Mouse (Mus musculus) layer of hippocampus, adult 11-12 months (tissue): Measurements from ENCODE around the gene Copg2.
"Not testable (repeated sequence)": the region's sequence is repeated elsewhere in the genome, so short reads cannot be mapped to it uniquely, and the experiment has no call there.

Experiments used
- DNase-seq: peaks from one replicate; pipeline ENCODE4 v3.0.0; 2022; ENCODE audit warnings: low spot score

Gene Copg2

DNA sequence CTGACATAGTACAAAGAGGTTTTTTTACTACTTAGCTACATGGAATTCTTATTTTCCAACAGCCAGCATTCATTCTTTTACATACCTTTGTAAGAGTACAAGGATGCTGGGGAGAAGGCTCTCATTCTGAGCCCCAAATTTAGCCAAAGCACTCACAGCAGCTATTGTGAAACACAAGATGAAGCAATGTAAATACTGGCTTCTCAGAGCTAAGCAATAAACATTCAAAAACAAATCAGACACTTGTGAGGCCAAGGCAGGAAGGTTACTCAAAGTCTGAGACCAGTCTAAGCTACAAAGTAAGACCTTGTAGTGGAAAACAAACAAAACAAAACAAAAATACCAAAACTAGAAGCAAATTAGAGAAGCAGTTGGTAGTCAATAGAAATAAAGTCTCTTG lies 83.0 kb downstream of the Copg2 start:
- no peak for DNase-seq

DNA sequence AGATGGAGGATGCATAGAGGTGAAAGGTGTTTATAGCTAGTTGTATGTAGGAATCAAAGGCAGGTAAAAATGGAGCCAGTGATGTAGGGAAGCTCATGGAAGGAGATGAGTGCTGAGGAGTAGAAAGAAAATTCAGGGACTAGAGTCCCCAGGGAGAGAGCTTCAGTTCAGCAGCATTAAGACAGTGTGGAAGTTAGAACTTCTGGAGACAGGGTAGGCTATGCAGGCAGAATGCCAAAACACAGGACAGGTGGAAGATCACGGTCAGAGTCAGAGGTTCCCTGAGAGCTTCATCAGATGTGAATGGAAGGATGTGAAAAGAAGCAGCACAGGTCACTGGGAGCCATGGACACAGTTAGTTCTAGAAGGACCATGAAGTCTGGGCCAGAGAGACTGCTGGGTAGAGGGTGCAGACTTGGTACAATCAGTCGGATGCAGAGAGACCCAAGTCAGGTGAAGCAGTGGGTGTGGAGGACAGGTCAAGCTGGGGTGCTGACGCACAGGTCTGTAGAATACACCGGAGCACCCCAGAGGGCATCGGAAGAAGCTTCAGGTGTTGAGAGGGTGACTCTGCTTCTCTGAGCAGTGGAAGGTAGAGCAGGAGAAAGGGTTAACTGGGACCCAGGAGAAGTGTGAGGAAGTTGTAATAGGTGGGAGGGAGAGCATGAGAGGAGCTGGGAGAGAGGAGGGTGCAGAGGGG lies 91.4 kb downstream of the Copg2 start:
- no peak for DNase-seq

DNA sequence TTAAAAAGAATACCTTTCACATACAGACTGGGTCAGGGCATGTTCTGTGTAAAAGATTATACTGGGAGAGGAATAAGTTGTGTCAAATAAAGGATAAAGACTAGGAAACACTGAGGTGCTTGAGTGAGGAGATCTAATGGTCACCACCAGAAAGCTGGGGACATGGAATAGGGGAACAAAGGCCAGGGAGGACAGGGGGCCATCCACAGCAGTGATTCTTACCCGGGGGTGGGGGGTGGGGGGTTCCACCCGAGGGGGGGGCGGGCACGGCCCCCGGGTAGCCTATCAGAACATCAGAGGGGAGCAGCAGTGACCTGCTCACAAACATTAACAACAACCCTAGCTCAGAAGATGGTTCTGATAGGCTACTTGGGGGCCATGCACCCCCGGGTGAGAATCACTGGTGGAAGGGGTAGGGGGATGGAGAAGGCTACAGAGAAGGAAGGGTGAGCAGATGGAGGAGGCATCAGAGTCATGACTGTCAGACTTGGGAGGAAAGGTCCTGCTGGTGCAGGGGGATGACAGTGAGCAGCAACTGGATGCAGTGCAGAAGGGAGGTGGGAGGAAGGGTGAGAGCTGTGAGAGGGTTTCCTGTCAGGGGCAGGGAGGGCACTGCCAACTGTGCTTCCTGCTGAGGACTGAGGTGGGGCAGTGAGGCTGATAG lies 92.1 kb downstream of the Copg2 start:
- DNase-seq: peak; percentile 21

DNA sequence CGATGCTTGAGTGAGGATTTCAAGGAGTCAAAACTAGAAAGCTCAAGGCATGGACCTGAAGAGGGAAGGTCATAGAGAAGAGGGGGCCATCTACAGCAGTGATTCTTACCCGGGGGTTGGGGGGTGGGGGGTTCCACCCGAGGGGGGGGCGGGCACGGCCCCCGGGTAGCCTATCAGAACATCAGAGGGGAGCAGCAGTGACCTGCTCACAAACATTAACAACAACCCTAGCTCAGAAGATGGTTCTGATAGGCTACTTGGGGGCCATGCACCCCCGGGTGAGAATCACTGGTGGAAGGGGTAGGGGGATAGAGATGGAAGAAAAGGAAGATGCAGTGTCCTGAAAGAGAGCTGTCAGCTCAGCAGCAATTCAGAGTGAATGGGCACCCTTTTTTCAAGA lies 93.7 kb downstream of the Copg2 start:
- DNase-seq: not testable (repeated sequence)

DNA sequence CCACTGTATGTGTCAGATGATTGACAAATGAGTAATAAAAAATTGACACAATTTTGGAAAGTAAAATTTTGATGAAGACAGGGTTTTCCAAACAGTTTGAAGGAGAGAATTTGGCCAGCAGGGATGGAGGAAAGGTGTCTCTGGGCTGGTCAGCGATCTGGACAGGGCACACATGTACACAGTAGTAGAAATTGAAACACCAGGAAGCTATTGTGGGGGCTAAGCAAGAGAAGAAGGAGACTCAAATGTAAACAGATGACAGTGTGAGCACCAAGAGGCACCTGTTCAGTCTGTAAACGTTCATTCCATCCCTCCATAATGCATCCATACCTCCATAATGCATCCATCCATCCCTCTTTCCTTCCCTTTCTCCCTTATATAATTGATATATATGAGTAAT lies 145.4 kb downstream of the Copg2 start:
- DNase-seq: no peak

DNA sequence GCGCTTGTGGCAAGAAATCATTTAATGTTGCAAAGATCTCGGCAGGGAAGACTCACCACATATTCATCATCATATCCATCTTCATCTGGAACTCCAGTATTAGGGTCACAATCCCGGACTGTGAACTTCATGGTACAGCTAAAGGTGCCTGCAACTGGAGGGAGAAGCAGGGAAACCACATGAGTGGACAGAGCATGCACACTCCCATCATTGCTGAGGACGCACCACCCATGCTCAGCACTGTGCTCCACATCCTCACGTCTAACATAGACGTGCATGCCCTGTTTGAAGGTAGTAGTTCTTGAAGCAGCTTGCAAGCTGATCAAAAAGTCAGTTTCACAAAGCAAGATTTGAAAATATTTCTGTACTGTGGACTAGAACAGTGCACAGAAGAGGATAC lies 146.1 kb downstream of the Copg2 start:
- no peak for DNase-seq

DNA sequence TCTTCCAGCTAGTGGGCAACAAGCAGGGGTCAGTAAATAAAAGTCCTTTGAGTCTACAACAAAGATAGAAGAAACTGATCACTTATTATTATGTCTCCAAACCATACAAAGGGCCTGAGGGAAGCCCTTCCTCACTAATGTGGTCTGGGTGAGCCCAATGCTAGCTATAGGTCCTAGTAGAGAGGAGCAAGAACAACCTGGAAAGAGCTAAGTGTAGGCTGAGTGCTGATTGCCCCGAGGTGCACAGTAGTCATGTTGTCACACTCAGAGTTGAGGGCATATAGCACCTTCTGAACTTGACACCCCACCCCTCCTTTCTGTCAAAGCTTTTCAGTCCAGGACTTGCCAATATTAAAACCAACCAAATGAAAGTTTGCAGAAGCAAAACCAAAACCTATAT lies 146.7 kb downstream of the Copg2 start:
- no peak for DNase-seq

DNA sequence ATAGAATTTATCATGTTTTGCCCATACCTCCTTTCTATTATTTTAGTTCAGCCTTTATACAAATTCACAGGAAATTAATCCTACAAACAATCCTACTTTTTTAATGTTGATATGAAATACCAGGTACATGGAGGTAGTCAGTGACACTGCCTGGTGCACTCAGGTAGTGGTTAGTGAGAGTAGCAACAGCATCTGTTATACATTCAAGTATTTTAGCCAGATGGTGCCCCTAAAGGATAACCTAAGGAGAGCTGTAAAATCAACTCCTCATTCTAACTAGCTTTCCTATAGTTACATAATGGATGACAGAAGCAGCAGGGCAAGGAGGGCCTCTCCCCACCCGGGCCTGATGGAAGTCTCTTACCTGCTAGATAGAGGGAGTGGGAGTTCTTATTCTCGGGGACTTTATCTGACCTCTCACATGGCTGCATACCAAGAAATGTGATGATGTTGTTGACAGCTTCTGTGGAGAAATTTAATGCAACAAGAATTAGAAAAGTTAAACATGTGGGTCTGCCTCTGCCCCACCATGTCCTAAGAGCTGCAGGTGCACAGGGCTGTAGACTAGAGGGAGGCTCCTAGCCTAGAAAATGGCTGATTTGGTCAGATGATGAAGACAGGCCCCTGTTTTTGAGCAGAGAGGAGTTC lies 147.4 kb downstream of the Copg2 start:
- DNase-seq: no peak

DNA sequence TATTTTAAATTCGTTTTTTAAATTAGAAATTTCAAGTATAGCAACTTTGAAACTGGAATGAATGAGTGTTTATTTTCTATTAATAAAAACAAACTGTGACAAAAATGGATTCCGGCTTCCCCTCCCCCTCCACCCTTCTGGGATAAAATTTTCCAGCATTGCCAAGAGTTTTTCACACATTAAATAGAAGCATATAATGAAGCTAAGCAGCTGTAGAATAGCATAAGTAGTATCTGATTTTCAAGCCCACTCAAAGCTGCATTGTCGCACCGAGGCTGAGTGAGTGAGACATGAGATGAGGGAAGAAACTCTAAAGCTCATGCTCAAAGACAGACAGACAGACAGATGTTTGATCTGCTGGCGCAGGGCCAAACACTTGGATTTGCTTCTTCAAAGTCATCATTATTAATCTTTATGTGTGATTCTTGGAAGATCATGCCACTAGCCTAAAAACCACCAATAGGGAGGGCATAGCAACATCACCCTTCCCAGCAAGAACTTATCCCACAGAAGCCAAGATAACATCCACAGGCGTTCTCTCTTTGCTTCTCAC lies 148.2 kb downstream of the Copg2 start:
- no peak for DNase-seq

DNA sequence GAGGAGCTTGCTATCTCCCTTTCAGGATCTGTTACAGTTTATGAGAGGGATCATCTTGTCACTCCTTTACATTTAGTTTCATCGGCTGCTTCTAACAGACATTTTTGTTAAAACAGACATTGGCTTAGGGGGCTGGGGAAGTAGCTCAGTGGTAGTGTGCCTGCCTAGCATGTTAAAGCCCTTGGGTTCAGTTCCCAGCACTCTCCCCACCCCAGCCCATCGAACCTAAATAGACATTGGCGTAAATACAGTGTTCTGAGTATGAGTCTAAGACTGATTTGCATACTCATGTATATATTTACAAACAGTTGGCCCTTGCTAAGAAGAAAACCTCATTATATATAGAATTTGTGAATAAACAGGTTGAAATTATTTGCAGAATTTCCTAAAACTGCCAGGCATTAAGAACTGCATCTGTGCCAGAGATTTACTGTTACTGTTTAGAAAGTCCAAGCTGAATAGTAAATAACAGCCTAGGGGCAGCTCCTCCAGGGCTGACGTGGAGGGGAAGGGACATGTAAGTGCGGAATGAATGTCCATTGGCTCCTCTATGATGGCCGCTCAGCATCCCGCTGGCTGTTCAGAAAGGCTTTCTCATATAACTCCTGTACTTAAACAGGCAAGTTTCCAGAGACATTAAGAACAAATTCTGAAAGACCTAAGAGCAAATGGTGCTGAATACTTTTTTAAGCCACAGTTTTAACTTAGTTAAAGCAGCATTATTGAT lies 148.8 kb downstream of the Copg2 start:
- DNase-seq: no peak

DNA sequence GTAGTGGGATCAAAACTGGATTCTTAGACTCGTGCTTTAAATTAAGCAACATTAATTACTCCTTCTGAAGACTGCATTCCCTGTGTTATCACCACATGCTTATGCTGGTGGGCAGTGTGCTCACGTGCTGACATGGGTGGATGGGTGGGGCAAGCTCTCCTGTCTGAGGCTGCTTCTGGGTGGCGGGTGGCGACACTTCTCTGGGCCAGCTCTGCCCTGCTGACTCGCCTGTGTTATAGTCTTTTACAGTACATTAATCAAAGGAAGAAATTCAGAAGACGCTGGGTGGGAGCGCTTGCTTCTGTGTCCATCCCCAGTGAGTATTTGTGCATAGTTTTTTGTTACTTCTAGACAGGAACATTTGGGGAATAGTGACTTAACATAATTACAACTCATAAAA lies 151.0 kb downstream of the Copg2 start:
- no peak for DNase-seq

DNA sequence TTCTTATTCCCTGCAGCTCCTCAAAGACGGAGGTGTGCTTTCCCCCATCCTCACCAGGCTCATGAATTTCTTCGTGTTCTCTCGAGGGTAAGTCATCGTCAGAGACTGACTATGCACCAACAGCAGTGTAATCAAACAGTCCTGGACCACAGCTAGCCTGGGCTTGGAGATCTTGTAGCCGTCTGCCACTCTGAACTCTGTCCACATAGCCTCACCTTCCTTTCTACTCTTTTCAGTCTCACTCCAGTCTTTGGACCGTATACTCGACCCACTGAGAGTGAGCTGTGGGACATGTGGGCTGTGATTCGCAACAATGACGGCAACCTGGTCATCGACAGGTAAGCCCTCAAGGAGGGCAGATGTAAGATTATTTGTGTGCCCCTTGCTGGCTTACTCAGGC lies 151.7 kb downstream of the Copg2 start:
- DNase-seq: no peak

DNA sequence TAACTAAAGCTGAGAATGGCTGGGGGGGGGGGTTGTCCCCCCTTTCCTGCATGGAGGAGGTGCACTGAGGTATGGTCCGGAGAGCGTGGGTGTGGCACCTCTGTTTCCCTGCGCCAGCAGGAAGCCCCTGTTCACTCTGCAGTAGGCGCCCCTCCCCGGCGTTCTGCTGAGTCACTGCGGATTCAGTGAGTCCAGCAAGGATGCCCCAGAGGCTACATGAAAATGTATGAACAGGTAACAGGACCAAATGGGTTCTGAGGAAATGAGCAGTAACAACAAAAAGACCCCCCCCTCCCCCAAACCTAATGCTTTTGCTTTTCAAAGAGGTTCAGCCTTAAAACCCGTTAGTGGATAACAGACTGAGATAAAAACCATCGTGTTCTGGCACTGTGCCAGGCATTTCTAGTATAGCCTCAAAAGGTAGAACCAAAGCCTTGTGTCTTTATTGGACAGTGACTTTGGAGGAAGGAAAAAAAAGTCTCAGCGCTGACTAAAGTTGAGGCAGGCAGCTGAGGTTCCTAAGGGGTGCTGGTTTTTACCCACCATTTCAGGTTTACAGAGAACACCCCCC lies 157.3 kb downstream of the Copg2 start:
- no peak for DNase-seq

DNA sequence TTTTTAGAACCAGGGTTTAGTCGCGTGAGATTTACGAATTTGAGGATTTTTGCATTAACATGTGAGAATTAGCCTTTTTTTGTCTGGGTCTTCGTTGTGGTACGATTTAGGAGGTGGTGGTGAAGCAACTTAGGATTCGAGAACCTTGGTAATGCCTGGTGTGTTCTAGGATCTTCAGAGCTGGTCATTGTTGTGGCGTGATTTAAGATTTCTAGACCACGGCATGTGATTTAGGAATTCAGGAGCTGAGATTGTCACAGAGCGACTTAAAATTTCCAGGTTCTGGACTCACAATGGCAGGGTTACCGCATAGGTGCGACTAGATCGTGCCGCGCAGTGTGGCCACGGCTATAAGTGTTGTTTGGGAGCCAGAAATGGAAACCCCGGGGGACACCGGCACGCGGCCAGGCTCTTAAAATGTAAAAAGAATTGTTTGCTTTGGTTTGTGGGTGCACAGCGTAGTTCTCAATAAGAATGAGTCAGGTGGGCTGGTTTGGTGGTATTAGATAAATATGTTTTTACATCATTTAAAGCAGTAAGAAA lies 158.1 kb downstream of the Copg2 start:
- DNase-seq: no peak

DNA sequence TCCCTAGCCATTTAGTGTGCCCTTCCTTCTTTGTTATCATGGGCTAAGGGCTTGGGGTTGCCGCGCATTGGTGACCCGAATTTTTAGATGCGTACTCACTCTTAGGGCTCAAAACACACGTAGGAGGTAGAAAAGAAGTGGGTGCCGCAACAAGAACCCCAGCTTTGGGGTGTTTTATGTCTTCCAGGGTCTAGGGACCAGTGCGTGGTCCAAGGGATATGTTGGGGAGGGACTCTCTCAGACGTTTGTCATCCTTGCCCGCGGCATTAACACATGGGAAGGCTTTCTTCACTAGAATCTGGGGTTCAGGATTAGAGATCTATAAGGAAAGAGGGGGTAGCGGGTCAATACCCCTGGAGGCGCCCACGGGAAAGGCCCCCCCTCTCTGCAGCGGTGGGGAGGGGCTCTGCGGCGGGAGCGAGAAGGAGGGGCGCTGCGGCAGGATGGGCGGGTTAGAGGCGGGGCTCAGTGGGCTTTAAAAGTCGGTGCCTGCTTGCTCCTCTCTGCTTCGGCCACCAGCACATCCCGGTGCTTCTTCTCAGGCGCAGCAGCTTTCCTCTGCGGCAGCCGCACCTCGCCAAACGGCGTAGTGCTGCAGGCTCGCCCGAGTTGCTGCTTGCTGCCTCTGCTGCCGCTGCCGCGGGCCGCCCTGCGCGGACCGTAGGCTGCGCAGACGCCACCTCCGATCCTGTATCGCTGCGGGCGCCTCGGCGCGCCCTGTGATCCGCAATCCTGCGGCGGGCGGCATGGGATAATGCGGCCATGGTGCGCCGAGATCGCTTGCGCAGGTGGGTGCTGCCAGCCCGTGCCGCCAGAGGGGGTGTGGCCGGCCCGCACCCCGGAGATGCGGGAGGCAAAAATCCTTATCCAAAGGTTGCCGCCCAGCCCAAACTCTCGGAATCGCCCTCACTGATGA lies 158.8 kb downstream of the Copg2 start:
- peak; percentile 66 for DNase-seq

DNA sequence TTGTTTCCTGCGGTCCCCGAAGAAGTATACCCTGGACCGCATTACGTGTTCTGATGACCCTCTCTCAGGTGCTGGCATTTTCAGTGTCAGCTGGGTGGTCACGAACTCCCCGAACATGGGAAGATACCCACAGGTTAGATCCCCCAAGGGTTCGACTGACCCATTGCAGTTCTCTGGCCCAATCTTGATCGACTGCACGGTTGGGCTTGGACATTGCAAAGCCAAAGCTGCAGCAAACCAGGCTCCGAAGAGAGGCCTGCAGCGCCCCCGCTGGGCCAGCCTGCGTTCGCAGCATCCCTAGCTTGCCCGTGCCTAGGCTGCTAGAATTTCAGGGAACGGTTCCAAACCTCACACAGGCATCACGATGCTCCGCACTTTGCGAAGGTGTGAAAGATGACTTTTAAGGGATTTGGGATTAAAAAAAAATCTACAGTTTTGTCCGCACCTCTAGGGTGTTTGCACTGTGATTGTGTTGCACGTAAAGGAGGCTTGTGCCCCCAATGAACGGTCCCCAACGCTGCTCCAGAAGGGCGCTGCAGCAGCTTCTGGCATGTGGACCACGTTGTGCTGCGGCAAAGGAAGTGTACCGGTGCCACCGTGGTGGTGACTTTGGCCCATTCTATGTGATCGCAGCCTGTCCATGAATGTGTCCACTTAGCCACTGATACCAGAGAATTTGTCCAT lies 159.6 kb downstream of the Copg2 start:
- DNase-seq: peak; percentile 75

DNA sequence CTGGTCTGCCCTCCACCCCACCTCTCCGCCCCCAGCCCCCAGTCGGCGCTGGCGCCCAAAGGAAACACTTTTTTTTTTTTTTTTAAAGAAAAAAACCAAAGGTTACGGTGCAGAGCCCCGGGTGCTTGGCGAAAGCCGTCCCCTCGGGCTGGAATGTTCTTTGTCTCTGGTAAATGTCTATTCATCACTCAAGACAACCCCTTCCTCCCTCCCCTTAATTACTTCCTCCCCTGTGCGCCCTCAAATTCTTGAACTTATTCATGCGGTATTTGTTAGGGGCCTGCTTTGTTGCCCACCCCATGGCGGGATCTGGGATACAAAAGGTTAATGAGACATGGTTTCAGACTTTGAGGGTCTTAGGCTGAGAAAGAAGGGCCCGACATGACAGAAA lies 160.2 kb downstream of the Copg2 start:
- DNase-seq: no peak

DNA sequence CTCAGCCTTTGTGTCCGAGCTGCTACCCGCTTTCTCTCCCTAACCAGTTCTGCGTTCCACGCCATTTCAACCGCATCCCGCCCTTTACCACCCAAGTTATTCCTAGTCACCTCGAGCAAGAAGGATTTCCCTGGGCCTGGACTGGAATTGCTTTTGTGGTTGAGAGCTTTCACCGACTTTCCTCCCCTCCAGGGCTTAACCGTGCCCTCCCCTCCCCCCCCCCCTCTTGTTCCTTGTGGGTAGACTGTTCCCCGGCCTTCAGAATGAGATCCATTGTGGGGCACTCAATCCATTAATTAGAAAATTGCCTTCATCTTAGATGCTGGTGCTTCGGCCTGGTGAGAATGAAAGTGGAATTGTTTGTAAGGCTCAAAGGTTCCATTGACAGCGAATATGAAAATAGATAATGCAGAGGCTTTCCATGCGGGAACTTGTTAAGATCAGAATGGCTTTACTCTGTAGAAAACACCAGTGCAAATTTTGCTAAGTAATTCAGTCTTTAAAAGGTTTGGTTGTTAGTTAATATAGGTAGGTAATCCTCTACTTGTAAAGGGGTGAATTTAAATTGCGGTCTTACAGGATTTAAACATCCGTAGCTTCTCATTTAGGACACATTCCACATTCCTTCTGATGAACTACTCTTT lies 160.7 kb downstream of the Copg2 start:
- no peak for DNase-seq

DNA sequence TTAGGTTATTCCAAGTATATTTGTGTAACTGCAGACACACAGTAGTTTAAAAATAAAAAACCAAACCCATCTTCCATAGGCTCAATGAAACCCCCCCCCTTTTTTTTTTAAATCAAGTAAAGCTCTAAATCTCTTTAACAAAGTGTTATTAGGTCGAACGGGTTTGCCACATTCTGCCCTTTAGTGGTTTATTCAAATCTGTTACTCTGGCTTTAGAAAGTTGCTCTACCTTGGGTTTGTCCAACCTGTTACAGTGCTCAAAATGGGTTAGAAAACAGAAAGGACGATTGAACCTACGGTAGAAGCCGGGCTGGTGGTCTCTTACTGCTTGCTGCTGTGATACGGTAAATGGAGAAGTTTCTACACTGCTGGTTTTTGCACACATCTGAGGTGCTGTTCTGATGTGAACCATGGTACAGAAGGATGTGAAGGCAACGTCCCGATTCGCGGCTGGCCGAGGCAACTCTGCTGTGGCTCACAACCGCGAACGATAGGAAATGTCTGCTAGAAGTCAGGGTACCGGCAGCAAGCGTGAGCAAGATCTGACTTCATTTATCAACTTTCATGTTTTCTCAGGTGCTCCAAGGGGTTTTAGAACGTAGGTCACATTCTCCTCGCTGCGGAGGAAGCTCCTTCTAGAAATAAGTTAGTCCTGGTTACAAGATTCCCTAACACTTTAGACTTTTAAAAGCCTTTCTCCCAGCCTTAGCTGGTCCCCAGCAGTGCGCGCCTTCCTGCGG lies 161.4 kb downstream of the Copg2 start:
- DNase-seq: no peak
